Mouse (Mus musculus) cortical plate, adult 2 months (tissue): ENCODE data around the gene Arhgef18. TPM values are rescaled to one million over a fixed set of nuclear protein-coding genes. Genes with fewer than 3 reads are reported as not detected.

ENCODE experiments used
- H3K27ac ChIP-seq: fragments of 200-500 bp; 2 replicates; pipeline ENCODE4 v1.5.1; 2012; ENCODE audit warnings: low read length, control low read depth, inconsistent platforms; ENCODE audit not compliant: insufficient read depth
- H3K4me1 ChIP-seq: fragments of 200-500 bp; 2 replicates; pipeline ENCODE4 v1.6.1; 2011; ENCODE audit warnings: low read length; ENCODE audit not compliant: control insufficient read depth, insufficient read depth
- H3K4me3 ChIP-seq: fragments of 200-500 bp; 2 replicates; pipeline ENCODE4 v1.5.1; 2011; ENCODE audit warnings: mild to moderate bottlenecking, low read length, control low read depth; ENCODE audit not compliant: insufficient read depth
- CTCF ChIP-seq: fragments of 200-500 bp; IDR thresholded peaks from 2 replicates; pipeline ENCODE4 v1.5.1; 2011; ENCODE audit warnings: mild to moderate bottlenecking, control low read depth, low read length; ENCODE audit not compliant: insufficient read depth; ENCODE audit errors: extremely low read depth
- POLR2A ChIP-seq: fragments of 200-500 bp; IDR thresholded peaks from 2 replicates; pipeline ENCODE4 v1.6.1; 2011; ENCODE audit warnings: mild to moderate bottlenecking, low read length, control low read depth; ENCODE audit not compliant: insufficient read depth; ENCODE audit errors: extremely low read depth
- polyA plus RNA-seq: library from polyadenylated mRNA; depleted of rRNA; stranded (reverse); fragments of >200 nt; gene quantifications from 2 replicates; pipeline ENCODE4 v1.2.3, GENCODE M21; 2012

Gene Arhgef18
- polyA plus RNA-seq, 1 experiment: 34.2 TPM

DNA sequence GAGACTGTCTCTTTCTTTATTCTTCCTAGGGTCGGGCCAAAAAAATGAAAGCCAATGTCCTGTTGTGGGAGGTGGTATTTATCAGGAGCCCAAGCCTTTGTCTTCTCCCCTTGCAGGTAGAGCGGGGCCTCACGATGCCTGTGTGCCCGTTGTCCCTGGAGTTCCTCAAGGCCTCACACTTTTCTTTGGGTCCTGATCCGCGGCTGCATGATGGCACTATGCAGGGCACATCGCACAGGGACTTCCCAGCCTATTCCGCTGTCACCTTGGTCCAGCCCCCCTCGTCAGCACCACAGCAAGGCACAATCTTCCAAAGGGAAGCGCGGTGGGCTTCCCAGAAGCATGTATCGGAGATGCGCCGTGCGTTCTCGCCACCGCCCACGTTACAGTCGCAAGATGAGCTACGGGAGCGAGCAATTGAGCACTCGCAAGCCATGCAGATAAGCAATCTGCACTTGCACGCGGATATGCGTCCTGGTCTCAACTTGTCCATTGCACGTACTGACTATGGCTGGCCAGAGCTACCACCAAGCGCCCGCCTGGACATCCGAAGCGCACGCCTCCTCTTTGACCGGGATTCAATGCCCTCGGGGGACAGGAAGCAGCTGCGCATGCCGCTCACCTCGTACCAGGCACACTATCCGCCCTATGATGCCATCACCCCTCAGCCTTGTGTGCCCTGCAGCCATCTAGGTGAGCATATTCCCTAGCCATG is 83.1 kb downstream of the Arhgef18 start:
- Histone ChIP-seq H3K4me1 (no peaks in the 10 kb centered on the region), H3K27ac (no peak overlapping the region), H3K4me3 (peak overlapping the region; percentile 28)
- TF ChIP-seq POLR2A: no peak
- no peak for TF ChIP-seq CTCF

DNA sequence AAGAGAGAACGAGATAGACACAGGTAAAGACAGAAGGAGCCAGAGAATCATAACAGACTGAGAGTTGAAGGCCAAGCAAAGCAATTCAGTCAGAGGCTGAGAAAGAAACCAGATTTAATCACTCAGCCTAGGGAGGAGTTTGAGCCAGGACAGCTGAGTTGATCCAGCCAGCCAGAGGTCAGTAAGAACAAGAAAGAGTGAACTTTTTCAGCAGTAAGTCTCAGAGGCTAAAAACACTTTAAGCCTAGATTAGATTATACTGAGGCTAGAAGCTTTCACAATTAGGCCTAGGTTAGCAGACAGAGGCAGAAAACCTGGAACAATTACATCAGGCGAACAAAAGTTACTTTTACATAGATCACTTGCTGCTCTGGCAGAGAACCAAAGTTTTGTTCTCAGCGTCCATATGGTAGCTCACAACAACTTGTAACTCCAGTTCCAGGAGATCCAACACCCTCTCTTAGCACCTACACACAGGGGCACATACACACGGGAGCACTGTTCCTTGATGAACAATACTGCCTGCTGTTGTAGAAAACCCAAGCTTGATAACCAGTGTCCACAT is 87.5 kb downstream of the Arhgef18 start:
- Histone ChIP-seq H3K4me1 (no peaks in the 10 kb centered on the region), H3K27ac (no peak overlapping the region), H3K4me3 (no peak overlapping the region)
- TF ChIP-seq CTCF (no peak), POLR2A (no peak)

DNA sequence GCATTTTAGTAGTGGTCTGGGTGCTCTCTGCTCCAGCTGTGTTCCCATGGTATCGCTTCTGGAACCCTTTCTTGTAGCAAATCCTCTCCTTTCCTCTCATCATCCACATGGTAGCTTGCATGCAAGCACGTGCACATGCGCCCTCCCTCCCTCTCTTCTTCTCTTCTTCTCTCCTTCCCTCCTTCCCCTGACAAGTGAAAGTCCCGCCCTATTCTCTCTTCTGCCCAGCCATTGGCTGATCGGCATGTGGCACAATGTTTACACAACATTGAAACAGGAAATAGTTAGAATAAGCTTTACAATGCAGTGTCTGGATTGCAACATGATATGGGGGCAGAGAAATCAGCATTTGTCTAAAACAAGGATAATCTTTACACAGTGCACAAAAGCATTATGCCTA is 88.8 kb downstream of the Arhgef18 start:
- H3K27ac ChIP-seq: no peak overlapping the region
- no peak for TF ChIP-seq CTCF
- TF ChIP-seq POLR2A: no peak
- no peaks in the 10 kb centered on the region for H3K4me1 ChIP-seq
- no peak overlapping the region for H3K4me3 ChIP-seq

DNA sequence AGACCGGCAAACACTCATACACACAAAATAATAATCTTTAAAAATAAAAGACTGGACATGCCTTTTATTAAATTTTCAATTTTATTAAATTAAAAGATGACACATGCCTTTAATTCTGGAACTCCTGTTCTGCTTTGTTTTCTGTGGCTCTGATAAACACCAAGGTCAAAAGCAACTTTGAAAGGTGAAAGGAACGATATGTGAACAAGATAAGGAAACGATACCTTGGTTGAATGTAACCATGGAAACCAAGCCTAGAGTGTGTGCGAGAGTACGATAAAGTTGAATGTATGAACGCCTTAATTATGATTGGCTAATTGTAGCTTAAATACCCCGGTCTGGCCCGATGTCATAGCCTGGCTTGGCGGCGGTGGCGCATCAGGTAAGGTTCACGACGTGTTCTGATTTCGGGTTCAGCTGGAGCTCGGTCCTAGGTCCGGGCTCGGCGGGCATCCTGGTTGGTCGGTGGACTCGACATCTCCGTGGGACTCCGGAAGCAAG is 89.5 kb downstream of the Arhgef18 start:
- Histone ChIP-seq H3K27ac (no peak overlapping the region), H3K4me1 (no peaks in the 10 kb centered on the region), H3K4me3 (no peak overlapping the region)
- TF ChIP-seq POLR2A (no peak), CTCF (no peak)

DNA sequence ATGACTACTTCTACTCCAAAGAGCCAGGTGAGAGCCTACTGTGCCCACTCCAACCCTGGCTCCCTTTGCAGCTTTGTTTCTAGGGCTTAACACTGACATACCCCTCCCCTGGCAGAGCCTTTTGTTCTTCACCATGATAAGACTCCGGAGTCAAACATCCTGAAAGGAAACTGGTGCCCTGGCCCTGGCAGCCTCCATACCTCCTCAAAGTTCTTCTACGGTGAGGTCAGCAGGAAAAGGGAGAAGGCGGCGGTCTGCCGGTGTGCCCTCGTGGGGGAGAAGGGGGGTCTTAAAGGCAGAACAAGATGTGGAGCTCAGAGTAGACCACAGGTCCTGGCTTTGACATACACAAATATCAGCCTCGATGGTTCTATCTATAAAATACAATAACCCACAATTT is 90.7 kb downstream of the Arhgef18 start:
- Histone ChIP-seq H3K4me3 (no peak overlapping the region), H3K4me1 (no peaks in the 10 kb centered on the region), H3K27ac (no peak overlapping the region)
- no peak for TF ChIP-seq CTCF
- TF ChIP-seq POLR2A: no peak

DNA sequence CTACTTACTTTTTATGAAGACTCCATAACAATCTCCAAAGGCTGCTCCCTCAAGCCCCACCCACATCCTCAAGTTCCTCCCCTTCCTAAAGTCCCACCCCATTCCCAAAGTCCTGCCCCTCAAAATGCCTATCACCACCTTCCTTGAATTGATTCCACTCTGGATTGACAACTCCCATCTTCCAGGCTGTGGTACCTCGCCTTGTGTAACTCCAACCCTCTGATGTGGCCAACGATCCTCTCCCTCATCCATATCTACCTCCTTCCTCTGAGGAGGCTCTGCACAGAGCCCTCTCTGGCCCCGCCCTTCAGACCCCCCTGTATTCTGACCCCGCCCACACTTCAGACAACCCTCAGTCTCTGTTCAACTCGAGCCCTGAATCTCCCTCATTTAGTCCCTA is 92.4 kb downstream of the Arhgef18 start:
- Histone ChIP-seq H3K4me1 (no peaks in the 10 kb centered on the region), H3K4me3 (no peak overlapping the region)
- TF ChIP-seq POLR2A: no peak
- TF ChIP-seq CTCF: no peak

DNA sequence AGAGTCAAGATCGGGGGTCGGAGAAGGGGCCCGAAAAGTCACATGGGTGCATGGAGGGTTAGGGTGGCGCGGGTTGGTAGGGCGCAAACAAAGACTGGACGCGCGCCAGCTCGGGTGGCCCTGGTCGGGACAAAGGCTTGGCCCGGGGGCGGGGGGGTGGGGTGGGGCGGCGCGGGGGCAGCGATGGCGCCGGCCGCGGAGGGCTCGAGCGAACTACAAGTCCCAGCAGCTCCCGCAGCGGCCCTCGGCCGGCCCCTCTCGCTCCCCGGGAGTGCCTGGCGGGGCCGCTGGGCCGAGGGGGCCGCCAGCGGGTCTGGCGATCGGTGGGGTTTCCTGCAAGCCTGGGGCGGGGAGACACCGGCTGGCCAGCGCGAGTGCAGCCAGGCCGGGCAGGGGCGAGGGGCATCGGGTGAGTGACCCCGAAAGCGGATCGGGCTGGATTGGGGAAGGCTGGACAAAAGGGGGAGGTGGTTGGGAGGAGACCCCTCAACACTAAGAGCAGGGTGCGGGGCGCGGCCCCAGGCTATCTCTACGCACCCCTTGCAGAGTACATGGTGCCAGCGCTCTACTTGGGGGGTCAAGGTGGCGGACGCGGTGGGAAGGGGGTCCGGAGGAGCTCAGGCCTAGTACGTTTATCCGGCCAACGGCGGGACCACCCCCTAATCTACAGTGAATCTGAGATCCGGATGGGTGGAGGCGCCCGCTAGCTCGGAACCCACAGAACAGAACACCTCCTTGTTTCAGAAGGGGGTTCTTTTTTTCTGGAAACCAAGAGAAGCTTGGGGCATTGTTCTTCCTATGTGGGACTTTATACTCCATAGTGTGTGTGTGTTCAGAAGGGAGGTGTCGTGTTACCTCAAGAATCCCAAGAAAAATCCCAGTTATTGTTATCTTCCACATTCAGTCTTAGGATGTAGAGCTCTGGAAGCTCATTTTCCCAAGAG is 100.4 kb downstream of the Arhgef18 start, which contains the start of gene Zfp358:
Gene Zfp358 (plus strand): TSS at position 238 of the 944 bp plus-strand sequence.
- Histone ChIP-seq H3K4me1 (peaks cover 2% of the 10 kb centered on the region; the same call in 1 of the 2 replicates), H3K4me3 (peak within 1 kb of the TSS; percentile 80), H3K27ac (peak within 1 kb of the TSS; percentile 88)
- TF ChIP-seq CTCF (no peak), POLR2A (0 out of 2 replicates have a peak, but pooled peaks have one; percentile 13)

More for the DNA sequence above, 92.4 kb downstream of the Arhgef18 start:
- no peak overlapping the region for H3K27ac ChIP-seq

DNA sequence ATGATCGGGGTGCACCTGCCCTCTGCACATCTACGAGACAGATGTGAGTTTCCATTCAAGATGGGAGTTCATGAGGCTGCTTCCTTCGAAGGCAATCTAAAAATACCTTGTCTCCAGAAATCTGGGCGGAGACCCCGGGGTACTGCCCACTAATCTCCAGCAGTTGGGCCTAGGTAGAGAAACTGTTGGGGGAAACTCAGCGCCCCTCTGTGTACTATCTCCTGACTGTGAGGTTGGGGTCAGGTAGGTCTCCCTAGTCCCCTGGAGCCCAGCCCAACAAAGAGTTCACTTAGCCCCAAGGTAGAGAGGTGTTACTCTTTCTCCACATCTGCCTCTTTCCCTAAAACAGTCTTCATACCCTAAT is 101.0 kb downstream of the Arhgef18 start:
- H3K4me3 ChIP-seq: peak overlapping the region; percentile 80
- peaks cover 4% of the 10 kb centered on the region for H3K4me1 ChIP-seq
- TF ChIP-seq POLR2A: no peak
- TF ChIP-seq CTCF: no peak
- H3K27ac ChIP-seq: peak overlapping the region; percentile 39; the same call in 1 of the 2 replicates
